Mouse (Mus musculus): Measurements from ENCODE around the gene Snx29.
"Not testable (repeated sequence)": the region's sequence is repeated elsewhere in the genome, so short reads cannot be mapped to it uniquely, and the experiment has no call there.

Snx29 gene

DNA sequence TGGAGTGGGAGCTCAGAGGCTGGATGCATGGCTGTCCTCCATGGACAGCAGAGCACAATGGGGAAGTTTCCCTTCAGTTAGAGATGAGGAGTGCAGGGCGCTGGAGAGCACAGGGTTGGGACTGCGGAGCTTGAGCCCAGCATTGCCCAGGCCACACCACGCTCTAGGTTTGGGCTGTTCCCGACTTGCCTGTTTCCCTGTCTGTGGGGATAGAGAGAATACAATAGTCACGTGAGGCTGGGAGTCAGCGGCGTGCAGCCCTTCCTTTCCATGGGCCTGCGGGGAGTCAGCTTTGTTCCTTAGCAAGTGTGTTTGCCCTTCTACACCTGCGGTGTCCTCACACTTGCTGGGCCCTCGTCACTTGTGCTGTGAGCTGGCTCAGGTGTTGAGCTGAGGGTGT is 37.2 kb downstream of the Snx29 start:
- DNase-seq (ENCODE audit: extremely low spot score): no peak

DNA sequence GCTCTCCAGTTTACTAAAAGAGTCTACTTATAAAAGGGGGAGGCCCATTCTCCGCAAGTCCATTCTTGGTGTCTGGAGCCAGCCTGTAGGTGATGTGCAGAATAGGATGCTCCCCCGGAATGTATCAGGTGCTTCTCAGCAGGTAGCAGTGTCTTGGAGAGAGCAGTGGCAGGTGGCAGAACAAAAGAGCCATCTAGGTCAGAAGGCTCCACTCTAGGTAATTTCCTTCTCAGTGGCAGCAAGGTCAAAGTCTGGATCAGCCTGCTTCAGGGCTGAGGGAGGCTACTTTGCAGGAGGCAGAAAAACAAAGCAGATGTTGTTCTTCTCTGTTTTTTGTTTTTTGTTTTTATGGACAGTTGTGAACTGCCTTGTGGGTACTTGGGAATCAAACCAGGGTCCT is 37.9 kb downstream of the Snx29 start:
- DNase-seq (ENCODE audit: extremely low spot score): not testable (repeated sequence)

DNA sequence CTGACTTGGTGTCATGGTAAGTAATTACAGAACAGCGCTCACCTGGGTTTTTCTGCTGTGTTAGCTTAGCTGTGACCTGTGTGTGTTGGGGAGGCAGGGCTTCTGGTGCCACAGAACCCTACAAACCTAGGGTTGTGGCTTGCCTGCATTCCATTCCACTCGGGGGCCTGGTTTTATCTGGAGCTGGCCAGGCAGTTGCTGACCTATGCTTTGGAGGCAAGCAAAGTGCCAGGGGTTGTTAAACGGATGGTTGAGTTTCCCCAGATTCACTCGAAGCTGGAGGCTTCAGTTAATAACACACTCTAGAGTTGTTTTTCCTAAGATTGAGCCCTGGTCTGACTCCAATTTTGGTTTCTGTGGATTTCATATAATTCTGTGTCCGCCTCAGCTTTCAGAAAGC is 42.9 kb downstream of the Snx29 start:
- no peak for DNase-seq (ENCODE audit: extremely low spot score)

DNA sequence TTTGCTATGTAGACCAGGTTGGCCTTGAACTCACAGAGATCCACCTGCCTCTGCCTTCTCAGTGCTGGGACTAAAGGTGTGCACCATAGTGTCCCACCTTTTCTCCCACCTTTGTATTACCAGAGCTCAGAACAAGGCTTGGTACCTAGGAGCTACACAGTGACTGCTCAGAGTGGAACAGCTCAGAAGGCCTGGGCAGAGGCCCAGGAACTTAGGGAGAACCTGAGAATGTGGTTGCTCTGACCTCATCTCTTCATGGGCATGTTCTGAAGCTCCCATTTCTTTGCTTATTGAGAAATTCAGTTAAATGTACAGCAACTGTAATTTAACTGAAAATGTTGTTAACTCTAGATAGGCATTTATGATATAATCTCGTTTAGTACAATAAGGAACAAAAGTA is 44.1 kb downstream of the Snx29 start:
- no peak for DNase-seq (ENCODE audit: extremely low spot score)

DNA sequence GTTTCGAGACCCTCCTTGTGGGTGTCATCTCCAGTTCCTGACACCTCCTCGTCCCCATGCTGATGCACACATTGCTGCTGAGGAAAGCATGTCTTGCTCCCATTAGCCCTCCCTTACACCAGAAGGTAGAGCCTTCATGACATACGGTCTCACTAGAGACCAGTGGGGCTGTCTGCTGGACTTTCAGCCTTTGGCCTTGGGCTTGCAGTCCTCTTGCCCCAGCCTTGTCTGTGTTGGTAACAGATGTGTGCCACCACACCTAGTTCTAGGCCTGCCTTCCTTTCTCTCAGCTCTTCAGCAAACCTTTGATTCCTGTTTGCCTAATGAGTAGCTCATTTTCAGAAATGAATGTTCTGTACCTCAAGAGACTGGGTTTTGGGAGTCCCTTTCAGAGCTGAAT is 45.7 kb downstream of the Snx29 start:
- DNase-seq (ENCODE audit: extremely low spot score): no peak

DNA sequence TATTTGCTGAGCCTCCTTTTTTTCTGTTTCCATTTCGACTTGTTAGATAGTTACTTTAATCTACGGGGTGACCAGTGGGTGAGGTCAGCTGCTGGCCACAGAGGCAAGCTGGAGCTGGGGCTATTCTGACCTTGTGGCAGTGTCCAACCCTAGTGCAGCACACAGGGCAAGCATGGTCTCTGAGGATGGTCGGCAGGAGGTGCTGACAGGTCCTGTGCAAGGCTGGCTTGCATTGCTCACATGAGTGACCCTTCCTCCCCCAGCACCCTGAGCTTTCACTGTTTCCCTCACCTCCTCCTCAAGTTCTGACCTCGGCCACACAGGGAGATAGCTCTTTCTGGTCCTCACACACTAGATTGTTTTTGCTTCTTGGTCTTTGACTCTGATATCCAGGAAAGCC is 46.5 kb downstream of the Snx29 start:
- no peak for DNase-seq (ENCODE audit: extremely low spot score)

DNA sequence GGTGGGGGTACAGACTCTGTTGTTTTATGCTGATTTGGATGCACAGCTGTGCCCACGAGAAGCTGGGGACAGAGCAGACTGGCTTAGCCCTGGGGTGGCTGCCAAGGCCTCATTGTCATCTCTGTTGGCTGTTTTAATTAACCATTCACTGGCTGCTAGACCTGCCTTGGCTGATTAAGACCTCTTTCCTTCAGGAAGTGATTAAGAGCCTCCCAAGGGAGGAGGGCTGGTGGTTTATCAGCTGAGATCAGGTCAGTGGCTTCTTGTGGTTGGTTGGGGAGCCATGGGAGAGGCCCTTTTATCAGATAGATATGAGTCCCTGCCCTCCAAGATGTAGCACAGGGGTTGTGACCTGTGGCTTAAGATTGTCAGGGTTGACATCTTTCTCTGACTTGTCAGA is 46.9 kb downstream of the Snx29 start:
- no peak for DNase-seq (ENCODE audit: extremely low spot score)

DNA sequence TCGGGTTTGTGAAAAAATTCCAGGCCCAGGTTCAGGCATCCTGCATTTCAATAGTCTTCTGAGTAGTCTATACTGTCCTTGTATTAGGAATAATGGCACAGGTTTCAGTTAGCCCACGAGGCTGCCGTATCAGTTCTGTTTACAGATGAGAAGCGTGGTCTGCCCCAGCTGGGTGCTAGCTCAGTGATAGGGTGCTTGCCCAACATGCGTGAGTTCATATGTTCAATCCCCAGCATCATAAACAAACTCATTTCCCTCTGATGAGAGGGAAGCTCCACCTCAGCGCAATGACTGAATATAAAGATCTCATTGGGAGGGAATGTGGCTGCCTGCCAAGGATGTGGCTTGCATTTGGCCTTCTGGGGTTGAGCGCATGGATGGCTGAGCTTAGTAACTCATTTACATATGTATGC is 47.4 kb downstream of the Snx29 start:
- no peak for DNase-seq (ENCODE audit: extremely low spot score)

DNA sequence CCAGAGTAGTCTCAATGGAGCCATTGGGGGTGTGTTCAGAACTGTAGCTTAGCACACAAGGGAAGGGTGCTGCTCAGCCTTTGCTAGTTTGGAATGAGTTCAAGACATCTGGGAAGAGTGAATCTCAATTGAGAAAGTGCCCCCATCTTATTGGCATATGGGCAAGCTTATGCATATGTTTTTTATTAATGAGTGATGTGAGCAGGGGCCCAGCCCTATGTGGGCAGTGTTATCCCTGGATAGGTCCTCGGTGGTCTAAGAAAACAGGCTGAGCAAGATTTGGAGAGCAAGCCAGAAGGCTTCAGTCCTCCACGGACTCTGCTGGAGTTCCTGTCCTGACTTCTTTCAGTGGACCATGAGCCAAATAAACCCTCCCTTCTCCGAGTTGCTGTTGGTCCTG is 56.6 kb downstream of the Snx29 start:
- no peak for DNase-seq (ENCODE audit: extremely low spot score)

DNA sequence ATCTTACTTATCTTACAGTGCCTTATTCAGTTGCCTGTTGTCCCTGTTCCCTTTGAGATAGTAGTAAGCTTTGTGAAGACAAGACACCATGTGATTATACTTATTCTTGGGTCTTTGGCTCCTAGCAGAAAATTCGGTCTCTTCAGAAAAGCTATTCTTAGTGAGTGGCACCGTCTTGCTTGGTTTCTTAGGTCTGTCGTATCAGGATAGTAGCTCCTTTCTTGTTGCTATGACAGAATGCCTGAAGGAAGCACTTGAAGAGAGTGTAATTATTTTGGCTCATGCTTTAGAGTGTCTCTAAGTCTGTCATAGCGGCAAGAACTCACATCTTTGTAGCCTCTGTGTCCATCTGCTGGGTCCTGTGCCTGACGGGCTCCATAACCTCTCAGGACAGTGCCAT is 57.3 kb downstream of the Snx29 start:
- DNase-seq (ENCODE audit: extremely low spot score): no peak

DNA sequence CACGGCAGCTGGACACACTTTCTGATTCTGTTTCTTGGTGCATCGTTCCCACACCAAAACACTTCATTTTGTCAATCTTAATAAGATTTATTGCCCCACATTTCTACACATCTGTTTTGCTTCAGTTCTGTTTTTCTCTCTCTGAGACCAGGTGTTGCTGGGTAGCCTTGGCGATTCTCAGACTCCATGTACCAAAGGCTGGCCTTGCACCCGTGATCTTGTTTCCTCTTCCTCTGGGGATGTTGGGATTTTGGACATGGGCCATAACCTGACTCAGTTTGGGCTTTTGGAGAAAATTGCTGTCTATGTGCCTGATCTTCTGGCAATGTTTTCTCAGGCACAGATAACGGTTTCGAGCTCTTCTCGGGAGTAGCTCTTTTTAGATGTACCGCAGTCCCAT is 58.2 kb downstream of the Snx29 start:
- no peak for DNase-seq (ENCODE audit: extremely low spot score)

DNA sequence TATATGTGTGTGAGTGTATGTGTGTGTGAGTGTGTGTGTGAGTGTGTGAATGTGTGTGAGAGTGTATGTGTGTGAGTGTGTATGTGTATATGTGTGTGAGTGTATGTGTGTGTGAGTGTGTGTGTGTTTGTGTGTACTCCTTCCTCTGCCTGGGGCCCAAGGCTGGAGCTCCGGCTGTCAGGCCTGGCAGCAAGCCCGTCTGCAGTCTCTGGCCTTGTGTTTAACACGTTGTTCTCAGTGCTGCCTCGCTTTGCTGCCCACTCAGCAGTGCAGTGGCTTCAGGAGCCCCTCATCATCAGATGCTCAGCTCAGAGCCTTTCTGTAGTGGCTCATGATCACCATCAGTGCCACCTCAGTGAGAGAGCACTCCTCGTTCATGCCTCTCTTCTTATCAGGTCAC is 61.7 kb downstream of the Snx29 start:
- DNase-seq (ENCODE audit: extremely low spot score): no peak

DNA sequence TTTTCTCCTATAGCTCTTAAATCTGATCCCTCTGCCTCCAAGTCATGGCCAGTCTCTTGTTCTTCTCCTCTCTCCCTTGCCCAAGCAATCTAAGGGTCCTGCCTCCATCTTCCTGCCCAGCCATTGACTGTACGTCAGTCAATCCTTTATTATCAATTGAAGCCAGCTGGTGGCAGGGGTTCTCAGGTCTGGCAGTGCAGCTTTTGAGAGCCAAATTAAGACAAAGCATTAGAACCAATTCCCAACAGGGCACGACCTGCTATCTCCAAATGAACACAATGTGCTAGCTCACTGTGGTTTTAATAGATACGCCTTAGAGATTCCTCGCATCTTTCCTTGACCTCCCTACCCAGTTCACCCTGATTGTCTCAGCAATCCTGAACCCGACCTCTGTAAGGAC is 62.4 kb downstream of the Snx29 start:
- no peak for DNase-seq (ENCODE audit: extremely low spot score)

DNA sequence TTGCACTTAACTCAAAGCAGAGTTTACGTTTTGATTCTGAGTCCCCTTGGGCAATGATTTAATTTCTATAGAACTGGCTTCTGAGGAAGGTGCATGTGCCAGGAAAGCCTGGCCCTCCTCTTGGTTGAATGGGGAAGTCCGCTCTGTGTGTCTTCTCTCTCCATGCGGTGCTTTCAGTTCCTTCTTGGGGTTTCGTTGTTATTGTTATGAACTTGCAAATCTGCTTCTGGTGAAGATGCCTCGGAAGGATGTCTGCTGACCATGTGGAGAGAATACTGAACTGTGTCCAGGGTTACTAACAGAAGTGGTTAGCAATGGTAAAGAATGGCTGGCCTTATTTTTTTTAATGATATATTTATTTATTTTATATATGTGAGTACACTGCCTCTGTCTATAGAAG is 63.1 kb downstream of the Snx29 start:
- no peak for DNase-seq (ENCODE audit: extremely low spot score)

DNA sequence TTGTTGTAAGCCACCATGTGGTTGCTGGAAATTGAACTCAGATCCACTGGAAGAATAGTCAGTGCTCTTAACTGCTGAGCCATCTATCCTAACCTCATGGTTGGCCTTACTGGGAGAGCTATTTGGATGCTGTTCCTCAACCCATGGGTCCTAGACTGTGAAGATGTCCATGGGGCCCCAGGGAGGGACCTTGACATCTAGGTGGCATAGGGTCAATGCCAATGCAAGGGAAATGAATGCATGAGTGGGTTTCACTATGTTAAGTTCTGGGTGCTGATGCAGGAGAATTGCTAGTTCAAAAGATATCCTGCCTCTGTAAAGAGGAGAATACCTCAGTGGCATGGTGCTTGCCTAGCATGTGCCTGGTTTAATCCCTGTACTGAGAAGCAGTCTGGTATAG is 63.5 kb downstream of the Snx29 start:
- DNase-seq (ENCODE audit: extremely low spot score): no peak

DNA sequence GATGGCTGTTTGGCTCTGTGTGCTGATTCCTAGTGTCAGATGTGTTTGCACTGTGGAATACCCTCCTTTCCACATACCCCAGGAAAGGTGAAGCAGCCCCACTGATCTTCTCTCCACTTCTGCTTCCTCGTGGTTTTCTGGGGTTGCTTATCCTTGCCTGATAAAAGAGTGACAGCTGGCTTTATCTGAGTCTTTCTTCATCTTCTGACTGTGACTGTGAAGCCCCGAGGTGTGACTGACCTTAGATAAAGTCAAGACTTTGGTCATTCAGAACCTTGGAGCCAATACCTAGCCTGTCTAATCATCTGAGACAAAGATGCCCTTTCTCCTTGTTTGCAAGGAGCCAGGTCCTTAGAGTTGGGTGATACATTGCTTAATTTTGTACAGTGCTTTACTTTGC is 65.4 kb downstream of the Snx29 start:
- no peak for DNase-seq (ENCODE audit: extremely low spot score)

DNA sequence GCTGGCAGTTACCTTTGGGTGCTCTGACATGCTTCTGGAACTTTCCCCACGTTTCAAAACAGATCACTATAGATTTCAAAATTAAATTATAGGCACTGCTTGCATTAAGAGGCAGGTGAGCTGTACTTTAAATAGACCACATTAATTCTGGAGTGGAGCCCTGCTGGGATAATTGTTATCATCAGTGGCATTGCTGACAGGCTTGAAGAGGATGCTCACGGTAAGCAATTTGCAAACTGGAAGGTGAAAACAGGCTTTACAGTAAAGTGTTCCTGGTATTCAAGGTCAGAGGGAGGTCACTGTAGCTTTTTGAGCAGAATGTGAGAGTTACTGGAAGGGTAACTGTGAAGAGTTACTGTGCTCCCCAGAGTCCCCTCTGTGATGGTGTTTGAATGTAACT is 66.6 kb downstream of the Snx29 start:
- no peak for DNase-seq (ENCODE audit: extremely low spot score)

DNA sequence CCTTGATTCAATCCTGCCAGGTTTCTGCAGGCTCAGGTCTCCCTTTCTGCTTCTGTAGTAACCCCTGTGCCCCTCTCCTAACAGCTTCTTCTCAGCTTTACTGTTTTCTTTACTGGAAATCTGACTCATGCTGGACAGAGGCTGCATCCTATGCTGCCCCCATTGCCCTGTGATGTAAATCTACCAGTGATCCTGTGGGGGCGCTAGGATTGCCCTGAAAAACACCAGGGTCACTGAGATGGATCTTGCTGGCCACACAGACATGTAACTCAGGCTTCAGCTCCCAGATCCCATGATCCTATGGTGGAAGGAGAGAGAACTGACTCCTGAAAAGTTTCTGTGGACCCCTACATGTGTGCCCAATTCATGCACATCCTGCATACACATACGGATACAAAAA is 73.9 kb downstream of the Snx29 start:
- no peak for DNase-seq (ENCODE audit: extremely low spot score)

DNA sequence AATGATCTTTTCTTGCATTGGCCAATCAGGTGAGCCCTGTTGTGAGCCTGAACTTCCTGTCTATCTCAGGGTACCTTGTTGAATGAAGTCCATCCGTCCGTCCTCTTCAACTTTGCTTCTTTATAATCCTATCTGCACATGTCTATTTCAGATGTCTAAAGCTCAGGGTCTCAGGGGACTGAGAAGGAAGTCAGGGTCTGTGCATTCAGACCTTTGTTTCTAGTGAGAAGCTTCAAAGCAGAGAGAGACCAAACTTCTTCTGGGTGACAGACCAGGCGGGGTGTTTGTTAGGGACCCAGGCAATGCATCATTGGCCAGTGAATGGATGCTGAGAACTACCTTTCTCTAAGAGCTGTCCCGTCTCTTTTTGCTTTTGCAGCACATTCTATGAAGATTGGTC is 76.7 kb downstream of the Snx29 start:
- DNase-seq (ENCODE audit: extremely low spot score): no peak

DNA sequence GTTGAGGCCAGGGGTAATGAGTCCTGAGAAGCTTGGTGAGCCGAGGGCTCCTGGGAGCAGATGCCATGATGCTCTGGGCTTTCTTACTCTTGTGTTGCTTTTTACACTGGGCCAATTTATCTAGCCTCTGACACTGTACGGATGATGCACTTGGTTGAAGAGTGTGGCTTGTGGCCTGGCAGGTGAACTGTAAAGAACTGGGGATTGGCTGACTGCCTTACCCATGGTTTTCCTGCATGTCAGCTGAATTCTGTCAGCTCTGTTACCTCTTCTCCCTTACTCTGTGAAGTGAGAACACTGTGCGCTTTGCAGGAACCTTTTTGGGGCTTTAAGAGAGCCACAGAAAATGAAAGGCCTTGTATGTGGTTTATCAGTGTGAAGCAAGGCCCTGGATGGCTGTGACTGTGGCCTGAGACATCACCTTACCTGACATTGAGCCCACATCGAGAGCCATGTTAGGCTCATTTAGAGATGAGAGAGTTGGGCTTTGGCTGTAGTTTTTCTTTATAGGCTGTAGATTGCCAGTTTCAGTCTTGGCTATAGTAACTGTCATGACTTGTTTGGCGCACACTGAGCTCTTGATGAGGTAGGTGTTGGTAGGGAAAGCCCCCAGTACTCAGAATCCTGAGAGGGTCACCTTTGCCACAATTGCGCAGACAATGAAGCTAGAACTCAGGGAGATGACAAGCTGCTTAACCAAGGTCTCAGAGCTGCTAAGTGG is 77.3 kb downstream of the Snx29 start:
- DNase-seq (ENCODE audit: extremely low spot score): no peak

DNA sequence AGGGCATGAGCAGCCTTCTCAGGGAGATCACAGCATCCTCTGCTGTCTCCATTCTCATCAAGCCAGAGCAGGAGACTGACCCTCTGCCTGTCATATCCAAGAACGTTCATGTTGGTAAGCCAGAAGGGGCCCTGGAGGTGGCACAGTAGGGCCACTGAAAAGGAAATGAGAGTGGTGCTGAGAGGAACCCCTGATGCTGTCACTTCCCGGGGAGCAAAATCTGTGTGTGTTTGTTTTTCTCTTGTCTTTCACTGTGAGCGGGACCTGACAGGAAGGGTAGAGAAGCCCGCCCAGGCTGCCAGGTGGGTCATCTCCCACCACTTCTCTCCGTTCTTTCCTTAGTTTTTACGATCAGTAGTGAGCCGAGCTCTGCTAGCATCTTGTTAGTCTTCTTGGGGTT is 78.2 kb downstream of the Snx29 start:
- DNase-seq (ENCODE audit: extremely low spot score): no peak

DNA sequence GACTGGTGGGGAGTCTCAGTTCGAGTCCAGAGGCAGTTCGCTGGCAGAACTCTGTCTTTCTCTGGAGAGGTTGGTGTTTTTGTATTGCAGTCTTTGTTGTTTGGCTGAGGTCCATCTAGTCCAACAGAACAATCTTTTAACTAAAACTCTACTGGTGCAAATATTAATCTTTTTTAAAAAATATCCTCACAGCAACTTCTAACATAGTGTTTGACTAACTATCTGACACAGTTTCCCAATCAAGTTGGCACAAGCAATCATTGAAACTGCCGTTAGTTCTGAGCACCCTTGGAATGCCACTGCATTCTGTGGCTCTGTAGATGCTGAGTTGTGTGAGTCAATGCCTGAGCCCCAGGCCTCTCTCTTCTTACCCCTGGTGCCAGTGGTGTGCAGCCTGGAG is 82.5 kb downstream of the Snx29 start:
- DNase-seq (ENCODE audit: extremely low spot score): no peak

DNA sequence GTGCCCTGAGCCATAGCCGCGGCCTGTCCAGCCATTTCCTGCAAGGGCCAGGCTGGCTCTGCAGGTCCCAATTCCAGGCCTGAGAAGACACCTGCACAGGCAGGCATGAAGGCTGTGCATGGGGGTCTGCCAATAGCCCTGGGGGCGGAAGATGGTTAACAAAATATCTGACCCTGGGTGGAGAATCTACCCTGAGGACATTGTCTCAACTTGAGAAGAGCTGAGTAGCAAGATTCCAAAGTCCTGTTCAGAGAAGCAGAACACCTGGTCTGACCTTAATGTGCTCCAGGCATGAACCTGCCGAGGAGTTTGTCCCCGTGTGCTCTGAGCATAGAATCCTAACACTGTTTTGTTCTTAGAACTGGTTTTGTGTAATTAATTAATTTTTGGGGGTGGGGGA is 83.5 kb downstream of the Snx29 start:
- no peak for DNase-seq (ENCODE audit: extremely low spot score)

DNA sequence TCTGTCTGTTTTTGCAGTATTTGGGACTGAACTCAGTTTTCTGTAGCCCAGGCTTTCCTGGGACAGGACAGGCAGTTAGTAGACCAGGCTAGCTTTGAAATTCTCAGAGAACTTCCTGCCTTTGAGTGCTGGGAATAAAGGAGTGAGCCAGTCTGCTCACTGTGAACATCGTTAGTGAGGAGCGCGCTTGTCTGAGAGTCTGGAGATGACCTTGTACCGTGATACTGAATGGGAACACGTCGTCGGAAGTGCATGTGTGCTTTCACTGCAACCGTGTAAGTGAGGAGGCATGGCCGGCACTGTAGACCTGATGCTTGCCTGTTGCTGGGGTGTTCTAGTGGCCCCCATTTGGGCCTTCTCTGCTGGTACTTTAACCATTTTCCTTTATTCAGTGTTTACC is 83.9 kb downstream of the Snx29 start:
- no peak for DNase-seq (ENCODE audit: extremely low spot score)

All from embryo, embryonic 9.5 days (tissue).